Mouse (Mus musculus) forelimb bud, embryonic 11.5 days (tissue): ENCODE data around the gene Cul4a.

Experiments
- DNase-seq: peaks from one replicate; pipeline ENCODE4 v3.0.0-alpha.2; 2012; ENCODE audit warnings: low read depth, low spot score

The Cul4a gene

GRCm38 (mm10) chr8:13132220-13132619, 26.8 kb downstream of the Cul4a start:
- DNase-seq: peak; percentile 55

DNA sequence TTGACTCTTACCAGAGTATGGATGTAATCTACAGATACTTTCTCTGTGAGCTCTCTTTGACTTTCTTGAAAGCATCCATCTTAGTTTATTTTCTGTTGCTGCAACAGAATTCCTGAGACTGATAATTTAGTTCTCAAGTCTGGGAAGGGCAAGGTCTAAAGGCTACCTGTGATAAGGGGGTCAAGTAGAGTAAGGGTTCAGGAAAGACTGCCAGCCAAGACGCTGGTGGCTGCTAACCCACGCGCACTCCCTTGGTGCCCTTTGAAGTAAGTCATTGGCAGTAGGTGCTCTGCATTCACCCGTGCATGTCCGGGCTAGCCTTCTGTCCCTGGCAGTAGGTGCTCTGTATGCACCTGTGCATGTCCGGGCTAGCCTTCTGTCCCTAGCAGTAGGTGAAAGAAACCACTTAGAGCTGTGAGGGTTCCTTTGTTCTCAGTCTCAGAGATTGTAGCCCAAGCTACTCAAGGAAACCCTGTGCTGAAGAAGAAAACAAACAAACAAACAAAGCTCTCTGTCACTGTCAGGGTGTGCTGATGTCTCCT, 34.3 kb downstream of the Cul4a start:
- DNase-seq: no peak

- DNase-seq: no peak
These were observed 36.3 kb downstream of the Cul4a start for GRCm38 (mm10) chr8:13141681-13142080.

DNA sequence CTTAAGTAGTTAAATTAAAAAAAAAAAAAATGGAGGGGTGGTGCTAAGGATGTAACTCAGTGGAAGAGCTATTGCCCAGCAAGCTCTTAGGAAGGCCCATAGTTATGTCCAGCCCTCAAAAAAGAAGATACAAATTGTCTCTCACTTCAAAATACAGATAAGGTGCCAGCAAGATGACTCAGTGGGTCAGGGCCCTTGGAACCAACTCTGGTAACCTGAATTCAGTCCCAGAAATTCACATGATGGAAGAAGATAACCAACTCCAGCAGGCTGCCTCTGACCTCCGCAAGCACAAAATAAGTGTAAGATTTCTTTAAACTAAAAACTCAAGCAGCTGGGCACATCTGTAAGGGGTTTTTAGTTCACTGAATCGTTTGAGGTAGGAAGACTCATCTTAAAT, 43.1 kb downstream of the Cul4a start:
- no peak for DNase-seq

DNA sequence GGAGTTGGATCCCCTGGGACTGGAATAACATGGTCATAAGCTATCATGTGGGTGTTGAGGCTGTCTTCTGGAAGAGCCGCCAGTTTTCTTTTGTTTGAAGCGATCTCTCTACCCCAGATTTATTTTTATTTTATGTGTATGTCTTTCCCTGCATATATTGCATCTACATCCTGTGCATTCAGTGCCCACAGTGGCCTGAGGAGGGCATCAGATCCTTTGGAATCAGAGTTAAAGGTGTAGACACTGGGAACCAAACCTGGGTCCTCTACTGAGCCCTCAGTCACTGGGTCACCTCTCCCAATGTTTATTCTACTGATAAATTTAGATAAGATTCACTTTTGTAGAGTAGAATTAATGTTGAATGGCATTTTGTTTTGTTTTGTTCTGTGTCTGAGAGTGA, 43.9 kb downstream of the Cul4a start:
- no peak for DNase-seq

- no peak for DNase-seq
These were observed 44.4 kb downstream of the Cul4a start for GRCm38 (mm10) chr8:13149866-13150265.

GRCm38 (mm10) chr8:13150929-13151328, 45.5 kb downstream of the Cul4a start:
- no peak for DNase-seq

- DNase-seq: no peak
These were observed 48.7 kb downstream of the Cul4a start for GRCm38 (mm10) chr8:13154099-13154498.

DNA sequence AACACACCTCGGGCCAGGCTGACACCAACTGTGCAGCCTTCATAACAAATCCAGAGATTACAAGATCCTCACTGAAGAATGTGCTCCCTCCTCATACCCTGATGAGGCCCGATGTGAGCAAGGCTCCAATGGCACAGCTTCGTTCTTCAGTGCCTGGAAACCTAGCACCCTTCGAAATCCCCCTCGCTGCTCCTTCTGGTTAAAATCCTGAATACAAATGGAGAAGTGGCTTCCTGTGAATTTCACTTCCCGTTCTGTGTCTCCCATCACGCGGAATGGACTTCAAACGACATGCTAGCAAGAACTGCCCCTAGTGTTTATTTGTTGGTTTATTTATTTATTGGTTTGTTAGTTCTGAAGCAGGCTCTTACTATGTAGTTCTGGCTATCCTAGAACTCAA, 49.9 kb downstream of the Cul4a start:
- DNase-seq: no peak

DNA sequence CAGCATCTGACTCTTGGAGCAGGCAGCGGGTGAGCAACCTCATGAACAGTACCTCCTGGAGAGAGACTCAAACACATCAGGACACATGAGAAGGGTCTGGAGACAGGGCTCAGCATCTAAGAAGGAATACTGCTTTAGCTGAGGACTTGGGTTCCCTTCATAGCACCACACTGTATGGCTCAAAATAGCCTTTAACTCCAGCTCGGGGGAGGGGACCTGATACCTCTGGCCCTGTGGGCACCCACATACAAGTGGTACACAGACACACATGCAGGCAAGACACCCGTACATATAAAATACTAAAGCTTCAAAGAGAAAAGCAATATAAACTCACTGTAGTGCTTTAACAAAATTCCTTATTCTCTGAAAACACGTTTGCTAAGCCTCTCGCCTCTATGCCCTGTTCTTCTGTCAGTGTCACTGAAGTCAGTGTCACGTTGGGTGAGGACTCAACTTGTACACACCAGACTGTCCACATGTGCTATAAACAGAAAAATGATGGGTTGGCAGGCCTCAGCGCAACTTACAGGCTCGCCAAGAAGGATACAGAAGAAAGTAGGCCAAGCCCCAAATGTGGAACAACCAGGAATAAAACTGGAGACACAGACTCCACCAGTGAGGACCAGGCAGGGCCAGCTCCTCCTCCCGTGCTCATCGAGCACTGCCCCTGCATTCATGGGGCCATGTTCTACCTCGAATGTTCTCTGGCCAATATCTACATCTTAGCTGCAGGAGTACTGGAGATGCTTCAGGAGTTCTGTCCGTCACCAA, 51.1 kb downstream of the Cul4a start:
- DNase-seq: no peak

- DNase-seq: peak; percentile 100
These were observed 53.4 kb downstream of the Cul4a start, which contains the start of gene Lamp1 for GRCm38 (mm10) chr8:13158718-13159376. Lamp1 (plus strand) TSS chr8:13159161.

DNA sequence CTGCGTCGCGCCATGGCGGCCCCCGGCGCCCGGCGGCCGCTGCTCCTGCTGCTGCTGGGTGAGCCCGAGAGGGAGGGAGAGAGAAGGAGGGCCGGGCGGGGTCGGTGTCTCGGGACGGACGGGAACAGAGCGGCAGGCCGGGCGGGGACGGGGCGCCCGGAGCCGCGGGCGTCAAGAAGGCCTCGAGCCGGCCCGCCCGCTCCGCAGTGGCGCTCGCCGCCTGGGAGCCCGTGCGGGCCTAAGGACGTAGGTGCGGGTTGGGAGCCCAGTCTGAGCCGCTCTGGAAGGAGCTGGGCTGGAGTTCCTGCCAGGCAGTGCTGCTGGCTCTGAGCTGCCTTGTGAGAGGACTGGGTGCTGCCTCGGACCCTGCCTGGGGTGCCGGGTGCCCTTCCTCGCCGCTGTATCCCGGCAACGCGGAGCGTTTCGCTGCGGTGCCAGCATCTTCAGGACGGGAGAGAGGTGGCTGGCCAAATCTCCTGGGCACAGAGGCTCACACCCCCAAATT, 54.0 kb downstream of the Cul4a start:
- DNase-seq: no peak

- no peak for DNase-seq
These were observed 55.3 kb downstream of the Cul4a start for GRCm38 (mm10) chr8:13160691-13161090.

DNA sequence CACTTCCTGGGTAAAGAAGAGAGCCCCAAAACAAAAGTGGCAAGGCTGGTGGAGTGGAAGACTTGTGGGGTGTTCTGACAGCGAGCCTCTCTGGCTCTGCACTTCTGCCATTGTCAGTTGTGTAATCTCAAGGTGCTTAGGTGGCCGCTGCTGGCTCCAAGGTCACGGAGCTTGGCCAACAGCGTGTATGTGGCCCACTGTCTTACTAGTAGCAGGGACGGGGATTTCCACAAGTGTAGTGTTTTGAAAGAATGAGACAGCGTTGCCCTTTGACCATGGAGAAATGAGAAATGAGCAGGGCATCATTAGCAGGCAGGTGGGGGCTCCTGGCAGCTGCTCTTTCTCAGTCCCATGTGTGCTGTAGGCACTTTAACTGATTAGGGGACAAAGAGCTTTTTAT, 56.7 kb downstream of the Cul4a start:
- no peak for DNase-seq

GRCm38 (mm10) chr8:13163563-13163962, 58.1 kb downstream of the Cul4a start:
- no peak for DNase-seq

- no peak for DNase-seq
These were observed 58.9 kb downstream of the Cul4a start for GRCm38 (mm10) chr8:13164361-13164760.

DNA sequence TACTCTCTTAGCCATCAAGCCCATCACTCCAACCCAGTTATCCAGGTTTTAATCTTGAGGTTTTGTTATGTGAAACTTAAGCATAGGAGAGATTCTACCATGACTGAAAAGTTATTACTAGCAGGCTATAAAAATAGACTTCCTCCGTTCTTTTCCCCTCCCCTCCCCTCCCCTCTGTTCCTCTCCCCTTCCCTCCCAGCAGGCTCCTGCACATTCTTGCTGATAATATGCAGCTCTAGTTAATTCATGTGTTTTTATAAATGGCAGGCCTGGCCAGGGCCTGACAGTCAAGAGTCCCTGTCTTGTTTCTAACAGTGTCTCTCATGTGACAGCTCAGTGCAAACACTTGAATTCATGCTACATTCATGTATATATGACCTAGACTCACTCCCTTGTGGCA, 65.1 kb downstream of the Cul4a start:
- DNase-seq: no peak

GRCm38 (mm10) chr8:13174305-13174704, 68.9 kb downstream of the Cul4a start:
- no peak for DNase-seq

GRCm38 (mm10) chr8:13174811-13175210, 69.4 kb downstream of the Cul4a start:
- DNase-seq: no peak

GRCm38 (mm10) chr8:13175650-13176049, 70.2 kb downstream of the Cul4a start:
- no peak for DNase-seq

DNA sequence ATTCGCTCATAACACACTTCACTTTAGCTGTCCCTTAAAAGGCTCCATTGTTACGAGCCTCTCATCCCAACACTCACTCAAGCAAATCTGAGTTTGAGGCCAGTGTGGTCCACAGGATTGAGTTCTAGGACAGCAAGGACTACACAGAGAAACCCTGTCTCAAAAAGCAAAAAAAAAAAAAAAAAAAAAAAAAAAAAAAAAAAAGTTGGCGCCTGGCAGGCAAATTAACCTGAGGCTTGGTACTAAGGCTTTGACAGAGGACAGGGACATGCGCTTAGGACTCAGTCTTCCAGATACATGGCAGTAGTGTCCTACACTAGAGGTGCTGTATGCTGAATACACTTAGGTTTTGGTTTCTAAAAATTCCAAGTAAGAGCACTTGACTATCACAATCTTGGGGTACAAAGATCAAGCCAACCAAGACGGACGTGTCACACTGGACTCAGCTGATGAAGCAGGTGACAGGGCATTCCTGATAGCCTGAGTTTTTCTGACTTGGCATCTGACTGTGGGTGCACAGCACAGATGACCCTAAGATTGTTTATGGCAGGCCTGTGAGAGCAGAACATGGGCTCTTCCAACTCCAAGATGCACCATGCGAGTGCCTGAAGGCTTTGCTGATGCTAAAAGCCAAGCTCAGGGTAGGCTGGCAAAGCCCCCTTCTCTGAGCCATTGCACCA, 71.9 kb downstream of the Cul4a start:
- DNase-seq: no peak

GRCm38 (mm10) chr8:13178137-13178536, 72.7 kb downstream of the Cul4a start:
- DNase-seq: no peak
